Mouse (Mus musculus) forebrain, embryonic 11.5 days (tissue): ENCODE measurements around the gene Slc45a1. TPM values are rescaled to one million over a fixed set of nuclear protein-coding genes. Genes with fewer than 3 reads are reported as not detected.

ENCODE experiments used
- ATAC-seq: fragments of 200-750 bp; cut with Nextera tagmentation; replicated peaks from 2 replicates; pipeline ENCODE4 v1.8.0; 2017; ENCODE audit warnings: moderate TSS enrichment; ENCODE audit not compliant: low FRiP score
- DNase-seq: peaks from one replicate; pipeline ENCODE4 v3.0.0-alpha.2; 2017; ENCODE audit warnings: low spot score
- H3K27ac ChIP-seq: fragments of 300-500 bp; sonication (generic); 2 replicates; pipeline ENCODE4 v1.5.1; 2014; ENCODE audit warnings: low read depth, low read length
- H3K27me3 ChIP-seq: fragments of 300-500 bp; sonication (generic); 2 replicates; pipeline ENCODE4 v1.6.1; 2014; ENCODE audit warnings: mild to moderate bottlenecking, low read length, mixed read lengths; ENCODE audit not compliant: control insufficient read depth, insufficient read depth
- H3K36me3 ChIP-seq: fragments of 300-500 bp; sonication (generic); 2 replicates; pipeline ENCODE4 v1.6.1; 2014; ENCODE audit warnings: mild to moderate bottlenecking, low read length, moderate library complexity, mixed read lengths; ENCODE audit not compliant: control insufficient read depth, insufficient read depth
- H3K4me1 ChIP-seq: fragments of 300-500 bp; sonication (generic); replicated peaks from 2 replicates; pipeline ENCODE4 v1.6.1; 2014; ENCODE audit warnings: low read length, mixed read lengths; ENCODE audit not compliant: control insufficient read depth, insufficient read depth
- H3K4me2 ChIP-seq: fragments of 300-500 bp; sonication (generic); 2 replicates; pipeline ENCODE4 v1.6.1; 2014; ENCODE audit warnings: low read depth, mild to moderate bottlenecking, low read length, moderate library complexity, mixed read lengths; ENCODE audit not compliant: severe bottlenecking
- H3K4me3 ChIP-seq: fragments of 300-500 bp; sonication (generic); 2 replicates; pipeline ENCODE4 v1.5.1; 2014; ENCODE audit warnings: low read depth, low read length
- H3K9ac ChIP-seq: fragments of 300-500 bp; sonication (generic); 2 replicates; pipeline ENCODE4 v1.6.1; 2014; ENCODE audit warnings: low read length
- H3K9me3 ChIP-seq: fragments of 300-500 bp; sonication (generic); 2 replicates; pipeline ENCODE4 v1.6.1; 2016; ENCODE audit warnings: low read length, mixed read lengths; ENCODE audit not compliant: control insufficient read depth
- WGBS: fragments of 180-500 bp; shearing (Covaris S2); extraction: QIAGEN DNeasy Blood & Tissue Kit; methylation state at CpG from one replicate; pipeline ENCODE4 v1.1.7; 2014; 5-methylcytosine and 5-hydroxymethylcytosine counted together
- polyA plus RNA-seq: library from polyadenylated mRNA; unstranded; fragments of >200 nt; fragmentation: Nextera tagmentation; extraction: Ambion mirVana; gene quantifications from 2 replicates; pipeline ENCODE4 v1.2.1, GENCODE M21; 2014

Slc45a1 gene
- polyA plus RNA-seq, 1 experiment from 2014 or later = 2.7 TPM

GRCm38 (mm10) chr4:150594298-150594829, 57.6 kb downstream of the Slc45a1 start:
- ATAC-seq (no peak), DNase-seq (no peak)
- WGBS = 89% methylated on average over 4 of the region's 4 CpGs
- Histone ChIP-seq H3K4me1 (no peaks in the 10 kb centered on the region; the same call in 1 of the 2 replicates), H3K9me3 (no peaks in the 10 kb centered on the region), H3K9ac (no peak overlapping the region), H3K27ac (no peak overlapping the region), H3K27me3 (no peaks in the 10 kb centered on the region), H3K4me2 (no peak overlapping the region), H3K36me3 (no peaks in the 10 kb centered on the region), H3K4me3 (no peak overlapping the region)

- no peak for ATAC-seq
- no peaks in the 10 kb centered on the region for H3K4me1 ChIP-seq
- H3K4me3 ChIP-seq = no peak overlapping the region
- H3K9ac ChIP-seq = no peak overlapping the region
- WGBS = 84% methylated on average over 4 of the region's 4 CpGs
- no peaks in the 10 kb centered on the region for H3K9me3 ChIP-seq
- H3K36me3 ChIP-seq = no peaks in the 10 kb centered on the region
- no peak overlapping the region for H3K27ac ChIP-seq
- DNase-seq = no peak
- no peaks in the 10 kb centered on the region for H3K27me3 ChIP-seq
- H3K4me2 ChIP-seq = no peak overlapping the region
Observed at GRCm38 (mm10) chr4:150593473-150594217, 58.3 kb downstream of the Slc45a1 start.

- Histone ChIP-seq H3K27ac (no peak overlapping the region), H3K9ac (no peak overlapping the region), H3K27me3 (no peaks in the 10 kb centered on the region), H3K4me1 (no peaks in the 10 kb centered on the region), H3K9me3 (no peaks in the 10 kb centered on the region), H3K36me3 (no peaks in the 10 kb centered on the region), H3K4me2 (no peak overlapping the region), H3K4me3 (no peak overlapping the region)
- WGBS = 81% methylated on average over 6 of the region's 6 CpGs
- ATAC-seq (no peak), DNase-seq (no peak)
Observed at GRCm38 (mm10) chr4:150592087-150592486, 59.9 kb downstream of the Slc45a1 start.

- Histone ChIP-seq H3K27ac (no peak overlapping the region), H3K4me3 (no peak overlapping the region), H3K4me1 (no peaks in the 10 kb centered on the region), H3K9ac (no peak overlapping the region), H3K27me3 (no peaks in the 10 kb centered on the region), H3K4me2 (no peak overlapping the region), H3K9me3 (no peaks in the 10 kb centered on the region), H3K36me3 (no peaks in the 10 kb centered on the region)
- 72% methylated on average over 4 of the region's 4 CpGs for WGBS
- ATAC-seq (no peak), DNase-seq (no peak)
Observed at GRCm38 (mm10) chr4:150591602-150592001, 60.4 kb downstream of the Slc45a1 start.

GRCm38 (mm10) chr4:150590621-150591282, 61.2 kb downstream of the Slc45a1 start:
- H3K4me1 ChIP-seq = no peaks in the 10 kb centered on the region
- H3K9me3 ChIP-seq = no peaks in the 10 kb centered on the region
- no peak overlapping the region for H3K9ac ChIP-seq
- H3K27ac ChIP-seq = no peak overlapping the region
- no peaks in the 10 kb centered on the region for H3K27me3 ChIP-seq
- WGBS = 59% methylated on average over 3 of the region's 3 CpGs
- no peaks in the 10 kb centered on the region for H3K36me3 ChIP-seq
- no peak overlapping the region for H3K4me3 ChIP-seq
- no peak overlapping the region for H3K4me2 ChIP-seq
- DNase-seq = no peak
- ATAC-seq = no peak

- peaks cover 6% of the 10 kb centered on the region for H3K4me1 ChIP-seq
- ATAC-seq = no peak
- no peak for DNase-seq
- H3K4me2 ChIP-seq = no peak overlapping the region
- 91% methylated on average over 2 of the region's 2 CpGs for WGBS
- no peak overlapping the region for H3K27ac ChIP-seq
- H3K27me3 ChIP-seq = no peaks in the 10 kb centered on the region
- H3K9ac ChIP-seq = no peak overlapping the region
- no peaks in the 10 kb centered on the region for H3K9me3 ChIP-seq
- H3K4me3 ChIP-seq = no peak overlapping the region
- H3K36me3 ChIP-seq = no peaks in the 10 kb centered on the region
Observed at GRCm38 (mm10) chr4:150588300-150588621, 63.7 kb downstream of the Slc45a1 start.

GRCm38 (mm10) chr4:150587597-150588299, 64.2 kb downstream of the Slc45a1 start:
- Histone ChIP-seq H3K4me3 (no peak overlapping the region), H3K4me1 (peaks cover 9% of the 10 kb centered on the region), H3K27ac (no peak overlapping the region), H3K4me2 (no peak overlapping the region), H3K27me3 (no peaks in the 10 kb centered on the region), H3K9me3 (no peaks in the 10 kb centered on the region), H3K9ac (no peak overlapping the region), H3K36me3 (no peaks in the 10 kb centered on the region)
- ATAC-seq (no peak), DNase-seq (no peak)
- WGBS = 92% methylated on average over 8 of the region's 8 CpGs

- Histone ChIP-seq H3K27ac (no peak overlapping the region), H3K4me1 (peaks cover 9% of the 10 kb centered on the region), H3K4me2 (no peak overlapping the region), H3K27me3 (no peaks in the 10 kb centered on the region), H3K9me3 (no peaks in the 10 kb centered on the region), H3K36me3 (no peaks in the 10 kb centered on the region), H3K9ac (no peak overlapping the region), H3K4me3 (no peak overlapping the region)
- WGBS = 93% methylated on average over 5 of the region's 5 CpGs
- ATAC-seq (no peak), DNase-seq (no peak)
Observed at GRCm38 (mm10) chr4:150586275-150586674, 65.7 kb downstream of the Slc45a1 start.
